Mouse (Mus musculus) left cerebral cortex, adult 2 months (tissue): ENCODE results near the gene Ccnb1ip1. TPM values are rescaled to one million over a fixed set of nuclear protein-coding genes. Genes with fewer than 3 reads are reported as not detected.
"Not testable (repeated sequence)": the region's sequence is repeated elsewhere in the genome, so short reads cannot be mapped to it uniquely, and the experiment has no call there.

ENCODE experiments used
- DNase-seq, 2 experiments: peaks; one replicate each; pipeline ENCODE4 v3.0.0; 2021 to 2022; ENCODE audit warnings: low spot score in 2 of 2, mixed read lengths in 1 of 2; ENCODE audit errors: extremely low spot score in 1 of 2
- H3K27ac ChIP-seq: fragments of 200-600 bp; 2 replicates; pipeline ENCODE4 v1.8.1; 2022
- H3K4me3 ChIP-seq: fragments of 200-600 bp; 2 replicates; pipeline ENCODE4 v1.8.1; 2022
- CTCF ChIP-seq: fragments of 200-600 bp; IDR thresholded peaks from 2 replicates; pipeline ENCODE4 v1.8.1; 2022; ENCODE audit warnings: antibody characterized with exemption, mild to moderate bottlenecking, moderate library complexity
- intact Hi-C: fragments of 180-260 bp; cut with DNase I; formaldehyde crosslinking; loops from one replicate; pipeline ENCODE4 v1.15.1; 2025
- long read RNA-seq, 2 experiments: library from polyadenylated mRNA; stranded (forward); transcript quantifications; one replicate each; pipeline ENCODE4 v2.0.0; 2021; ENCODE audit warnings: borderline mapping rate in 2 of 2
- total RNA-seq, 2 experiments: library from RNA; stranded (reverse); gene quantifications; 2 replicates each; pipeline ENCODE4 v1.2.3; 2021

Gene Ccnb1ip1
- not detected for total RNA-seq
- long read RNA-seq, experiment 1, result 0 reads
- long read RNA-seq, experiment 2, result 0 reads

GRCm38 (mm10) chr14:50807487-50808072, at the start of gene Ccnb1ip1, which contains the start of gene Parp2:
Gene Ccnb1ip1 (minus strand): TSS chr14:50807732.
Gene Parp2 (plus strand): TSS chr14:50807841.
- peak within 1 kb of the TSS; percentile 66 for H3K4me3 ChIP-seq
- peak; percentile 97 to 99 for DNase-seq
- H3K27ac ChIP-seq, result peak within 1 kb of the TSS; percentile 72
- intact Hi-C loops, result loop anchor here (1.0 to 2.0 kb wide), 5 partner anchors 22 to 281 kb away; partner anchors contain the start of genes Apex1, Osgep, Tep1 and Ttc5
- no peak for TF ChIP-seq CTCF

- no peak for TF ChIP-seq CTCF
- no peak for DNase-seq
- no peak overlapping the region for H3K4me3 ChIP-seq
- no peak overlapping the region for H3K27ac ChIP-seq
- intact Hi-C loops, result no loop called here
These were observed 48.3 kb upstream of the Ccnb1ip1 start for GRCm38 (mm10) chr14:50855788-50856187.

- no peak for DNase-seq
- H3K4me3 ChIP-seq, result no peak overlapping the region
- peak; percentile 23 for TF ChIP-seq CTCF
- intact Hi-C loops, result no loop called here
- no peak overlapping the region for H3K27ac ChIP-seq
These were observed 29.7 kb upstream of the Ccnb1ip1 start for GRCm38 (mm10) chr14:50837236-50837635.

GRCm38 (mm10) chr14:50834435-50834834, 26.9 kb upstream of the Ccnb1ip1 start:
- intact Hi-C loops, result no loop called here
- Histone ChIP-seq H3K27ac (no peak overlapping the region), H3K4me3 (no peak overlapping the region)
- no peak for DNase-seq
- no peak for TF ChIP-seq CTCF

- Histone ChIP-seq H3K4me3 (no peak overlapping the region), H3K27ac (no peak overlapping the region)
- intact Hi-C loops, result no loop called here
- DNase-seq, result no peak
- no peak for TF ChIP-seq CTCF
These were observed 26.4 kb upstream of the Ccnb1ip1 start for GRCm38 (mm10) chr14:50833964-50834363.

GRCm38 (mm10) chr14:50829878-50830277, 22.3 kb upstream of the Ccnb1ip1 start:
- H3K27ac ChIP-seq, result no peak overlapping the region
- intact Hi-C loops, result no loop called here
- DNase-seq, result no peak
- no peak overlapping the region for H3K4me3 ChIP-seq
- TF ChIP-seq CTCF, result no peak

GRCm38 (mm10) chr14:50826579-50826978, 19.0 kb upstream of the Ccnb1ip1 start:
- intact Hi-C loops, result no loop called here
- no peak for TF ChIP-seq CTCF
- Histone ChIP-seq H3K27ac (no peak overlapping the region), H3K4me3 (no peak overlapping the region)
- DNase-seq, result no peak

- Histone ChIP-seq H3K4me3 (no peak overlapping the region), H3K27ac (no peak overlapping the region)
- no peak for DNase-seq
- intact Hi-C loops, result no loop called here
- TF ChIP-seq CTCF, result no peak
These were observed 16.7 kb upstream of the Ccnb1ip1 start for GRCm38 (mm10) chr14:50824219-50824618.

- peak; percentile 1; the same call in 1 of the 2 replicates for TF ChIP-seq CTCF
- intact Hi-C loops, result no loop called here
- no peak for DNase-seq
- Histone ChIP-seq H3K27ac (no peak overlapping the region), H3K4me3 (no peak overlapping the region)
These were observed 15.7 kb upstream of the Ccnb1ip1 start for GRCm38 (mm10) chr14:50823240-50823639.

GRCm38 (mm10) chr14:50813060-50813459, 5.5 kb upstream of the Ccnb1ip1 start:
- no peak for DNase-seq
- H3K4me3 ChIP-seq, result no peak overlapping the region
- no peak overlapping the region for H3K27ac ChIP-seq
- TF ChIP-seq CTCF, result no peak
- intact Hi-C loops, result no loop called here

GRCm38 (mm10) chr14:50806469-50806868, 1.1 kb downstream of the Ccnb1ip1 start:
- intact Hi-C loops, result loop anchor here (2.0 kb wide), 2 partner anchors 118 to 282 kb away; partner anchors contain the start of genes Apex1 and Osgep
- DNase-seq, H3K27ac ChIP-seq, H3K4me3 ChIP-seq: not testable (repeated sequence)

- intact Hi-C loops, result no loop called here
- Histone ChIP-seq H3K27ac (no peak overlapping the region), H3K4me3 (no peak overlapping the region)
- TF ChIP-seq CTCF, result no peak
- DNase-seq, result no peak
These were observed 2.8 kb downstream of the Ccnb1ip1 start for GRCm38 (mm10) chr14:50804683-50805082.

- peak; percentile 60 for TF ChIP-seq CTCF
- DNase-seq, result no peak
- no peak overlapping the region for H3K27ac ChIP-seq
- intact Hi-C loops, result no loop called here
- H3K4me3 ChIP-seq, result no peak overlapping the region
These were observed 4.5 kb downstream of the Ccnb1ip1 start for GRCm38 (mm10) chr14:50802843-50803562.
